Mouse (Mus musculus): ENCODE data around the gene Smtn. TPM values are rescaled to one million over a fixed set of nuclear protein-coding genes. Genes with fewer than 3 reads are reported as not detected.

Gene Smtn
- polyA plus RNA-seq, 1 experiment from 2014 or later, result 18.2 TPM

GRCm38 (mm10) chr11:3496756-3497155 lies 43.7 kb downstream of the Smtn start:
- H3K27ac ChIP-seq, result no peak overlapping the region
- no peaks in the 10 kb centered on the region for H3K36me3 ChIP-seq
- no peak for ATAC-seq
- WGBS (ENCODE audit: insufficient replicate concordance), result 65% methylated on average over 5 of the region's 5 CpGs
- H3K4me1 ChIP-seq, result 0 out of 2 replicates have a peak, but pooled peaks cover 4% of the 10 kb centered on the region
- no peak overlapping the region for H3K9ac ChIP-seq
- no peak overlapping the region for H3K4me3 ChIP-seq
- H3K9me3 ChIP-seq (replicated peaks), result no peaks in the 10 kb centered on the region
- no peak overlapping the region for H3K4me2 ChIP-seq
- peaks cover 11% of the 10 kb centered on the region; the same call in 1 of the 2 replicates for H3K27me3 ChIP-seq (replicated peaks)

- 52% methylated on average over 13 of the region's 14 CpGs for WGBS (ENCODE audit: insufficient replicate concordance)
These were observed 44.9 kb downstream of the Smtn start for GRCm38 (mm10) chr11:3495496-3495895.

GRCm38 (mm10) chr11:3494857-3495256 lies 45.6 kb downstream of the Smtn start:
- H3K9ac ChIP-seq, result no peak overlapping the region
- 79% methylated on average over 17 of the region's 17 CpGs for WGBS (ENCODE audit: insufficient replicate concordance)
- no peak overlapping the region for H3K27ac ChIP-seq
- no peaks in the 10 kb centered on the region for H3K27me3 ChIP-seq (replicated peaks)
- H3K4me1 ChIP-seq, result 0 out of 2 replicates have a peak, but pooled peaks cover 5% of the 10 kb centered on the region
- no peak overlapping the region for H3K4me2 ChIP-seq
- no peaks in the 10 kb centered on the region for H3K36me3 ChIP-seq
- no peak for ATAC-seq
- H3K4me3 ChIP-seq, result no peak overlapping the region
- H3K9me3 ChIP-seq (replicated peaks), result no peaks in the 10 kb centered on the region

More at GRCm38 (mm10) chr11:3495496-3495895, 44.9 kb downstream of the Smtn start:
- Histone ChIP-seq H3K36me3 (no peaks in the 10 kb centered on the region), H3K27ac (no peak overlapping the region), H3K4me2 (no peak overlapping the region), H3K9ac (no peak overlapping the region), H3K4me1 (0 out of 2 replicates have a peak, but pooled peaks cover 4% of the 10 kb centered on the region), H3K9me3 (replicated peaks) (no peaks in the 10 kb centered on the region), H3K4me3 (no peak overlapping the region), H3K27me3 (replicated peaks) (no peaks in the 10 kb centered on the region)
- no peak for ATAC-seq

GRCm38 (mm10) chr11:3492748-3493147 lies 47.7 kb downstream of the Smtn start:
- Histone ChIP-seq H3K4me1 (peaks cover 15% of the 10 kb centered on the region), H3K36me3 (no peaks in the 10 kb centered on the region), H3K9ac (no peak overlapping the region), H3K27ac (no peak overlapping the region), H3K9me3 (replicated peaks) (no peaks in the 10 kb centered on the region), H3K4me2 (no peak overlapping the region), H3K4me3 (no peak overlapping the region), H3K27me3 (replicated peaks) (no peaks in the 10 kb centered on the region)
- 68% methylated on average over 4 of the region's 4 CpGs for WGBS (ENCODE audit: insufficient replicate concordance)
- ATAC-seq, result no peak

- Histone ChIP-seq H3K9me3 (replicated peaks) (no peaks in the 10 kb centered on the region), H3K9ac (no peak overlapping the region), H3K4me3 (no peak overlapping the region), H3K36me3 (no peaks in the 10 kb centered on the region), H3K4me1 (peaks cover 15% of the 10 kb centered on the region), H3K4me2 (no peak overlapping the region; the same call in 1 of the 2 replicates), H3K27ac (no peak overlapping the region), H3K27me3 (replicated peaks) (no peaks in the 10 kb centered on the region)
- no peak for ATAC-seq
- 29% methylated on average over 5 of the region's 5 CpGs for WGBS (ENCODE audit: insufficient replicate concordance)
These were observed 51.4 kb downstream of the Smtn start for GRCm38 (mm10) chr11:3489036-3489435.

GRCm38 (mm10) chr11:3487952-3488570 lies 52.4 kb downstream of the Smtn start, which contains the start of gene Pla2g3:
Gene Pla2g3 (plus strand): TSS chr11:3488284.
- H3K4me1 ChIP-seq, result peaks cover 15% of the 10 kb centered on the region
- no peaks in the 10 kb centered on the region for H3K9me3 ChIP-seq (replicated peaks)
- no peak within 1 kb of the TSS for H3K27ac ChIP-seq
- H3K27me3 ChIP-seq (replicated peaks), result no peaks in the 10 kb centered on the region
- 44% methylated on average over 11 of the region's 11 CpGs for WGBS (ENCODE audit: insufficient replicate concordance)
- H3K36me3 ChIP-seq, result no peaks in the 10 kb centered on the region
- H3K4me3 ChIP-seq, result no peak within 1 kb of the TSS
- no peak for ATAC-seq
- H3K4me2 ChIP-seq, result no peak within 1 kb of the TSS
- H3K9ac ChIP-seq, result no peak within 1 kb of the TSS

- WGBS (ENCODE audit: insufficient replicate concordance), result 34% methylated on average over 7 of the region's 7 CpGs
- Histone ChIP-seq H3K4me3 (no peak overlapping the region), H3K9me3 (replicated peaks) (no peaks in the 10 kb centered on the region), H3K9ac (no peak overlapping the region), H3K36me3 (no peaks in the 10 kb centered on the region), H3K4me2 (no peak overlapping the region), H3K4me1 (peaks cover 11% of the 10 kb centered on the region), H3K27ac (no peak overlapping the region), H3K27me3 (replicated peaks) (no peaks in the 10 kb centered on the region)
- no peak for ATAC-seq
These were observed 54.1 kb downstream of the Smtn start for GRCm38 (mm10) chr11:3486349-3486748.

GRCm38 (mm10) chr11:3483980-3484642 lies 56.3 kb downstream of the Smtn start:
- ATAC-seq, result no peak
- Histone ChIP-seq H3K27ac (no peak overlapping the region), H3K4me3 (no peak overlapping the region), H3K9me3 (replicated peaks) (no peaks in the 10 kb centered on the region), H3K36me3 (no peaks in the 10 kb centered on the region), H3K4me2 (no peak overlapping the region), H3K9ac (no peak overlapping the region), H3K4me1 (peaks cover 3% of the 10 kb centered on the region), H3K27me3 (replicated peaks) (no peaks in the 10 kb centered on the region)
- 47% methylated on average over 11 of the region's 11 CpGs for WGBS (ENCODE audit: insufficient replicate concordance)

GRCm38 (mm10) chr11:3475489-3475888 lies 64.9 kb downstream of the Smtn start:
- ATAC-seq, result no peak
- H3K36me3 ChIP-seq, result no peaks in the 10 kb centered on the region

GRCm38 (mm10) chr11:3474480-3475115 lies 65.8 kb downstream of the Smtn start:
- Histone ChIP-seq H3K4me1 (no peaks in the 10 kb centered on the region), H3K27ac (no peak overlapping the region), H3K4me3 (no peak overlapping the region), H3K36me3 (no peaks in the 10 kb centered on the region), H3K27me3 (replicated peaks) (no peaks in the 10 kb centered on the region), H3K9me3 (replicated peaks) (no peaks in the 10 kb centered on the region), H3K4me2 (no peak overlapping the region), H3K9ac (no peak overlapping the region)
- WGBS (ENCODE audit: insufficient replicate concordance), result 48% methylated on average over 7 of the region's 7 CpGs
- ATAC-seq, result no peak

More at GRCm38 (mm10) chr11:3475489-3475888, 64.9 kb downstream of the Smtn start:
- no peaks in the 10 kb centered on the region for H3K27me3 ChIP-seq (replicated peaks)
- H3K9ac ChIP-seq, result no peak overlapping the region
- no peaks in the 10 kb centered on the region for H3K9me3 ChIP-seq (replicated peaks)
- H3K4me1 ChIP-seq, result no peaks in the 10 kb centered on the region
- H3K4me3 ChIP-seq, result no peak overlapping the region
- H3K4me2 ChIP-seq, result no peak overlapping the region
- H3K27ac ChIP-seq, result no peak overlapping the region

- Histone ChIP-seq H3K9me3 (replicated peaks) (no peaks in the 10 kb centered on the region), H3K4me3 (no peak overlapping the region), H3K36me3 (no peaks in the 10 kb centered on the region), H3K27me3 (replicated peaks) (no peaks in the 10 kb centered on the region), H3K9ac (no peak overlapping the region), H3K4me2 (no peak overlapping the region), H3K27ac (no peak overlapping the region), H3K4me1 (no peaks in the 10 kb centered on the region)
- ATAC-seq, result peak; percentile 66; the same call in 1 of the 2 replicates
- WGBS (ENCODE audit: insufficient replicate concordance), result 9% methylated on average over 1 of the region's 1 CpGs
These were observed 67.9 kb downstream of the Smtn start for GRCm38 (mm10) chr11:3472484-3472883.

GRCm38 (mm10) chr11:3471448-3471850 lies 69.0 kb downstream of the Smtn start:
- no peaks in the 10 kb centered on the region for H3K4me1 ChIP-seq
- 34% methylated on average over 11 of the region's 11 CpGs for WGBS (ENCODE audit: insufficient replicate concordance)
- H3K27me3 ChIP-seq (replicated peaks), result no peaks in the 10 kb centered on the region
- no peaks in the 10 kb centered on the region for H3K36me3 ChIP-seq
- H3K4me2 ChIP-seq, result 0 out of 2 replicates have a peak overlapping the region, but pooled peaks have one; percentile 8
- no peak for ATAC-seq
- no peak overlapping the region for H3K4me3 ChIP-seq
- H3K9me3 ChIP-seq (replicated peaks), result no peaks in the 10 kb centered on the region
- no peak overlapping the region for H3K27ac ChIP-seq
- H3K9ac ChIP-seq, result no peak overlapping the region
